Mouse (Mus musculus): ENCODE data around the gene Mettl22.

GRCm38 (mm10) chr16:8432616-8433015, 38.0 kb upstream of the Mettl22 start:
- TF ChIP-seq POLR2A (IDR thresholded peaks at IDR 0.05; ENCODE audit: control insufficient read depth, extremely low read depth, insufficient read depth, low read length, poor library complexity): no peak
- TF ChIP-seq CTCF (IDR thresholded peaks at IDR 0.05; ENCODE audit: borderline replicate concordance, control insufficient read depth, extremely low read depth, insufficient read depth, low read length, poor library complexity): no peak
